ENCODE assay signal across 7 mouse cellular contexts in genomic region chr8:116993095-116993867, GRCm38 (mm10). TPM values are rescaled to one million over a fixed set of nuclear protein-coding genes. Genes with fewer than 3 reads are reported as not detected.
DNase-seq lines count a peak whose midpoint lies in the region; ATAC-seq lines count a peak whose summit lies in the region.

Gcsh (minus strand) TSS chr8:116993537.

- H3K36me3 ChIP-seq in embryonic facial prominence, embryonic 11.5 days (replicated peaks; ENCODE audit: control insufficient read depth, insufficient read depth, low read depth, low read length), result no peaks in the 10 kb centered on the region
- peaks cover 27% of the 10 kb centered on the region for H3K36me3 ChIP-seq in limb, embryonic 10.5 days
- H3K36me3 ChIP-seq in midbrain, embryonic 13.5 days, result 0 out of 2 replicates have a peak, but pooled peaks cover 1% of the 10 kb centered on the region

- H3K9me3 ChIP-seq in embryonic facial prominence, embryonic 11.5 days (replicated peaks; ENCODE audit: control insufficient read depth, low read length), result no peaks in the 10 kb centered on the region
- H3K9me3 ChIP-seq in limb, embryonic 10.5 days (replicated peaks), result no peaks in the 10 kb centered on the region
- H3K9me3 ChIP-seq in midbrain, embryonic 13.5 days, result no peaks in the 10 kb centered on the region

- peak within 1 kb of the TSS; percentile 64 for H3K4me3 ChIP-seq in embryonic facial prominence, embryonic 11.5 days (ENCODE audit: low read depth, low read length)
- H3K4me3 ChIP-seq in limb, embryonic 10.5 days, result peak within 1 kb of the TSS; percentile 71
- peak within 1 kb of the TSS; percentile 66 for H3K4me3 ChIP-seq in midbrain, embryonic 13.5 days (replicated peaks)

- H3K27ac ChIP-seq in embryonic facial prominence, embryonic 11.5 days (replicated peaks; ENCODE audit: low read depth, low read length), result no peak within 1 kb of the TSS; the same call in 1 of the 2 replicates
- peak within 1 kb of the TSS; percentile 88 for H3K27ac ChIP-seq in limb, embryonic 10.5 days
- H3K27ac ChIP-seq in midbrain, embryonic 13.5 days, result no peak within 1 kb of the TSS

- H3K9ac ChIP-seq in embryonic facial prominence, embryonic 11.5 days (replicated peaks; ENCODE audit: low read length), result peak within 1 kb of the TSS; percentile 65
- H3K9ac ChIP-seq in midbrain, embryonic 13.5 days (replicated peaks), result peak within 1 kb of the TSS; percentile 71

- H3K27me3 ChIP-seq in embryonic facial prominence, embryonic 11.5 days (ENCODE audit: control insufficient read depth, insufficient read depth, low read length), result no peaks in the 10 kb centered on the region
- H3K27me3 ChIP-seq in limb, embryonic 10.5 days (ENCODE audit: low read depth, poor library complexity, severe bottlenecking), result no peaks in the 10 kb centered on the region
- no peaks in the 10 kb centered on the region for H3K27me3 ChIP-seq in midbrain, embryonic 13.5 days

- peak within 1 kb of the TSS; percentile 65 for H3K4me2 ChIP-seq in embryonic facial prominence, embryonic 11.5 days (ENCODE audit: low read depth, low read length)
- peak within 1 kb of the TSS; percentile 92 for H3K4me2 ChIP-seq in midbrain, embryonic 13.5 days (replicated peaks)

- ATAC-seq in embryonic facial prominence, embryonic 11.5 days (replicated peaks; ENCODE audit: insufficient number of reproducible peaks, low FRiP score, low TSS enrichment, low read depth), result peak; percentile 100
- peak; percentile 95 for ATAC-seq in granulocyte monocyte progenitor cell, adult 5-6 weeks (replicated peaks; ENCODE audit: poor library complexity, severe bottlenecking)
- ATAC-seq in midbrain, embryonic 13.5 days, result peak; percentile 100

- peak; percentile 100 for DNase-seq in adrenal gland, postnatal 14 days
- DNase-seq in embryonic facial prominence, embryonic 11.5 days (ENCODE audit: low spot score), result peak; percentile 100
- DNase-seq in kidney, adult 11 months, result peak; percentile 100
- peak; percentile 99 for DNase-seq in limb, embryonic 10.5 days (ENCODE audit: low spot score)
- peak; percentile 93 for DNase-seq in spleen, adult 12 weeks (ENCODE audit: low spot score)

- 0% methylated on average over 56 of the region's 56 CpGs for WGBS in embryonic facial prominence, embryonic 11.5 days
- under 1% methylated on average over 56 of the region's 56 CpGs for WGBS in limb, embryonic 10.5 days
- under 1% methylated on average over 56 of the region's 56 CpGs for WGBS in midbrain, embryonic 13.5 days

- no peaks in the 10 kb centered on the region for H3K4me1 ChIP-seq in embryonic facial prominence, embryonic 11.5 days (ENCODE audit: control insufficient read depth, insufficient read depth, low read length)
- peaks cover 20% of the 10 kb centered on the region for H3K4me1 ChIP-seq in limb, embryonic 10.5 days
- H3K4me1 ChIP-seq in midbrain, embryonic 13.5 days (replicated peaks), result peaks cover 15% of the 10 kb centered on the region

RNA-seq across cellular contexts. Expression of gene Gcsh, which starts in this region (rescaled TPM):
- total RNA-seq in adrenal gland, postnatal 14 days (2021), result 138 and 149 TPM in 2 replicates
- polyA plus RNA-seq in embryonic facial prominence, embryonic 11.5 days (2014; fragmentation: Nextera tagmentation; extraction: Ambion mirVana), result 166 and 167 TPM in 2 replicates
- 56.4 and 61.5 TPM in 2 replicates for total RNA-seq in granulocyte monocyte progenitor cell, adult 5-6 weeks (2014; fragmentation: Nextera tagmentation)
- total RNA-seq in granulocyte monocyte progenitor cell, adult 5-6 weeks (2017), result 80.8 and 104 TPM in 2 replicates
- polyA plus RNA-seq in limb, embryonic 10.5 days (2016; fragmentation: Nextera tagmentation; extraction: Ambion mirVana), result 175 and 200 TPM in 2 replicates
- polyA plus RNA-seq in midbrain, embryonic 13.5 days (2015; fragmentation: Nextera tagmentation; extraction: Ambion mirVana), result 88.9 and 89.2 TPM in 2 replicates
